Mouse (Mus musculus) frontal cortex, adult 2 months (tissue): Measurements from ENCODE around the gene Olfr1082. TPM values are rescaled to one million over a fixed set of nuclear protein-coding genes. Genes with fewer than 3 reads are reported as not detected.
"Not testable (repeated sequence)": the region's sequence is repeated elsewhere in the genome, so short reads cannot be mapped to it uniquely, and the experiment has no call there.

ENCODE experiments used
- DNase-seq, 2 experiments: peaks; one replicate each; pipeline ENCODE4 v3.0.0; 2022; ENCODE audit warnings: low spot score in 1 of 2; ENCODE audit errors: extremely low spot score in 1 of 2
- polyA plus RNA-seq: library from polyadenylated mRNA; depleted of rRNA; stranded (reverse); fragments of >200 nt; gene quantifications from 2 replicates; pipeline ENCODE4 v1.2.3, GENCODE M21; 2012; rRNA removed

The Olfr1082 gene
- not detected in 2 replicates for polyA plus RNA-seq

DNA sequence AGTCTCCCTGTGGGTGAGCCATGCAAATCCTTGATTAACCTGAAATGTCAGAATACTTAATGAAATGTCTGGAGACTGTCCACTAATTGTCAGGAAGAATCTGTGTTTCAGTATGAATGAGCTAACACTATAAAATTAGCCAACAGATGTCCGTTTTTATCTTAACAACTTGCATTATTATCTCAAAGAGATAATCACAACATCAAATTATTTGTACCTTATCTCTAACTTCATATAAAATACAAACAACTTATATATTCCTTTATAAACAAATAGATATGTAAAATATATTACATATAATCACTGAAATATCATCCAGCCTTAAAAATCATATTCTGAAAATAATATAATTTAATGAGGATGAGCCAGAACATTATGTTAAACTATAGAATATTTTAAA lies at the start of gene Olfr1082:
Gene Olfr1082, minus strand, starts transcription at position 101 of the 400 bp plus-strand sequence.
- not testable (repeated sequence) for DNase-seq

DNA sequence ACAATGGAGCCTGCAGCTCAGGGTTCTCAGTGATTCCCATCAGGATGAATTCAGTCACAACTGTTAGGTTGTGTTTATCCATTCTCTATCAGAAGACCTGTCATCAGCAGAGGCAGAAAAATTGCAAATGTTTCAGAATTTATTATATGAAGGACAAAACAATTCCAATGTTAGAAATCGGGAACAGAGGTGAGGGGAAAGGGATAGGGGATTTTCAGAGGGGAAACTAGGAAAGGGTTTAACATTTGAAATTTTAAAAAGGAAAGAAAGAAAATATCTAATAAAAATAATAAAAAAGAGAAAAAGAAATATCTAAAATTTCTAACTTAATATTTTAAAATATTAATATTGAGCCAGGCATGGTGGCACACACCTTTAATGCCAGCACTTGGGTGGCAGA lies 40.9 kb upstream of the Olfr1082 start, which contains the start of gene Olfr1084:
Gene Olfr1084, minus strand, starts transcription at position 101 of the 400 bp plus-strand sequence.
- DNase-seq: not testable (repeated sequence)

GRCm38 (mm10) chr2:86558135-86558534 lies 40.6 kb downstream of the Olfr1082 start, which contains the start of gene Olfr1080:
Gene Olfr1080 (minus strand): TSS chr2:86558235.
- not testable (repeated sequence) for DNase-seq

Other genes starting within 250 kb of the Olfr1082 start
- 0.11 TPM in 1 of 2 replicates, not detected in the other for gene Olfr1055, start 248.7 kb downstream of the Olfr1082 start, polyA plus RNA-seq
- gene Olfr1056, start 236.5 kb downstream of the Olfr1082 start, polyA plus RNA-seq: not detected in 2 replicates
- not detected in 2 replicates for gene Olfr1057, start 220.6 kb downstream of the Olfr1082 start, polyA plus RNA-seq
- gene Olfr1058, start 210.4 kb downstream of the Olfr1082 start, polyA plus RNA-seq: not detected in 2 replicates
- gene Olfr1061, start 184.9 kb downstream of the Olfr1082 start, polyA plus RNA-seq: not detected in 2 replicates
- gene Olfr1062, start 172.2 kb downstream of the Olfr1082 start, polyA plus RNA-seq: not detected in 2 replicates
- gene Olfr1065, start 148.4 kb downstream of the Olfr1082 start, polyA plus RNA-seq: 0.06 TPM in 1 of 2 replicates, not detected in the other
- not detected in 2 replicates for gene Olfr1066, start 142.7 kb downstream of the Olfr1082 start, polyA plus RNA-seq
- gene Olfr228, start 111.6 kb downstream of the Olfr1082 start, polyA plus RNA-seq: not detected in 2 replicates
- gene Olfr1076, start 90.5 kb downstream of the Olfr1082 start, polyA plus RNA-seq: not detected in 2 replicates
- not detected in 2 replicates for gene Olfr1079, start 56.5 kb downstream of the Olfr1082 start, polyA plus RNA-seq
- gene Olfr1080, start 40.7 kb downstream of the Olfr1082 start, polyA plus RNA-seq: 0.06 TPM in 1 of 2 replicates, not detected in the other
- not detected in 2 replicates for gene Olfr1084, start 40.8 kb upstream of the Olfr1082 start, polyA plus RNA-seq
- not detected in 2 replicates for gene Olfr1085, start 63.1 kb upstream of the Olfr1082 start, polyA plus RNA-seq
- not detected in 2 replicates for gene Olfr1086, start 81.1 kb upstream of the Olfr1082 start, polyA plus RNA-seq
- gene Olfr1087, start 99.4 kb upstream of the Olfr1082 start, polyA plus RNA-seq: not detected in 2 replicates
- gene Olfr1089, start 134.7 kb upstream of the Olfr1082 start, polyA plus RNA-seq: not detected in 2 replicates
- not detected in 2 replicates for gene Olfr1090, start 160.0 kb upstream of the Olfr1082 start, polyA plus RNA-seq
- gene Olfr1093, start 183.5 kb upstream of the Olfr1082 start, polyA plus RNA-seq: not detected in 2 replicates
- gene Olfr141, start 211.1 kb upstream of the Olfr1082 start, polyA plus RNA-seq: not detected in 2 replicates
- not detected in 2 replicates for gene Olfr1094, start 225.7 kb upstream of the Olfr1082 start, polyA plus RNA-seq